ENCODE assay signal across 9 mouse cellular contexts in genomic region chr3:129708157-129708556, GRCm38 (mm10). TPM values are rescaled to one million over a fixed set of nuclear protein-coding genes. Genes with fewer than 3 reads are reported as not detected.
DNase-seq lines count a peak whose midpoint lies in the region; ATAC-seq and TF ChIP-seq lines count a peak whose summit lies in the region.
"Had no signal": no experiment of that assay in that cellular context is flagged by ENCODE, and none has a peak within 500 bp of the region (broad histone marks: within the 10 kb centered on the region; RNA-seq: fewer than 3 reads in every experiment).

No protein-coding gene starts in this region.

- no peak overlapping the region for H3K4me3 ChIP-seq in hindbrain, embryonic 11.5 days (ENCODE audit: low read depth, low read length)
- no peak overlapping the region for H3K4me3 ChIP-seq in hindbrain, embryonic 16.5 days (ENCODE audit: low read length)
- no peak overlapping the region for H3K4me3 ChIP-seq in CH12.LX (replicated peaks in 1 of 3; ENCODE audit: low read depth in 2 of 3, low read length in 2 of 3, poor library complexity in 1 of 3)
- H3K4me3 ChIP-seq in forebrain, postnatal 0 days (ENCODE audit: low read depth, low read length) = no peak overlapping the region
- no peak overlapping the region for H3K4me3 ChIP-seq in neural tube, embryonic 11.5 days (ENCODE audit: low read depth, low read length)
- H3K4me3 ChIP-seq: erythroblast, embryonic 14.5 days had no signal

- no peaks in the 10 kb centered on the region for H3K4me1 ChIP-seq in hindbrain, embryonic 11.5 days (replicated peaks; ENCODE audit: control insufficient read depth, insufficient read depth, low read length)
- H3K4me1 ChIP-seq in hindbrain, embryonic 16.5 days (ENCODE audit: control insufficient read depth, insufficient read depth, low read depth, low read length) = no peaks in the 10 kb centered on the region
- H3K4me1 ChIP-seq in CH12.LX (ENCODE audit: control insufficient read depth in 1 of 2, insufficient read depth in 2 of 2) = no peaks in the 10 kb centered on the region
- no peaks in the 10 kb centered on the region for H3K4me1 ChIP-seq in forebrain, postnatal 0 days (ENCODE audit: insufficient read depth)
- no peaks in the 10 kb centered on the region for H3K4me1 ChIP-seq in neural tube, embryonic 11.5 days (ENCODE audit: control insufficient read depth, insufficient read depth, low read length)

- no peak for TF ChIP-seq POLR2A in CH12.LX (IDR thresholded peaks at IDR 0.05; ENCODE audit: low read depth, low read length)

- no peaks in the 10 kb centered on the region for H3K27me3 ChIP-seq in hindbrain, embryonic 11.5 days (ENCODE audit: control insufficient read depth, insufficient read depth, low read length)
- H3K27me3 ChIP-seq in hindbrain, embryonic 16.5 days (replicated peaks; ENCODE audit: control insufficient read depth, insufficient read depth, low read length) = no peaks in the 10 kb centered on the region
- H3K27me3 ChIP-seq in CH12.LX (replicated peaks) = no peaks in the 10 kb centered on the region
- no peaks in the 10 kb centered on the region for H3K27me3 ChIP-seq in forebrain, postnatal 0 days (ENCODE audit: insufficient read depth, low read length)
- H3K27me3 ChIP-seq in neural tube, embryonic 11.5 days (ENCODE audit: control insufficient read depth, insufficient read depth, low read length) = no peaks in the 10 kb centered on the region

- no peak overlapping the region for H3K9ac ChIP-seq in hindbrain, embryonic 11.5 days (ENCODE audit: low read depth, low read length)
- H3K9ac ChIP-seq in hindbrain, embryonic 16.5 days (ENCODE audit: low read depth, low read length) = no peak overlapping the region
- no peak overlapping the region for H3K9ac ChIP-seq in CH12.LX (ENCODE audit: insufficient read depth, low read depth)
- no peak overlapping the region for H3K9ac ChIP-seq in forebrain, postnatal 0 days
- no peak overlapping the region for H3K9ac ChIP-seq in neural tube, embryonic 11.5 days (ENCODE audit: low read length)

- no peak for TF ChIP-seq EP300 in CH12.LX (IDR thresholded peaks at IDR 0.05; ENCODE audit: low read length)

- H3K4me2 ChIP-seq in hindbrain, embryonic 11.5 days (replicated peaks; ENCODE audit: low read depth, low read length) = no peak overlapping the region
- H3K4me2 ChIP-seq in hindbrain, embryonic 16.5 days (ENCODE audit: low read length) = no peak overlapping the region
- H3K4me2 ChIP-seq in CH12.LX (ENCODE audit: insufficient read depth, low read depth, poor library complexity, severe bottlenecking) = no peak overlapping the region
- H3K4me2 ChIP-seq in forebrain, postnatal 0 days (ENCODE audit: low read depth) = no peak overlapping the region
- no peak overlapping the region for H3K4me2 ChIP-seq in neural tube, embryonic 11.5 days (ENCODE audit: low read depth)

- no peaks in the 10 kb centered on the region for H3K79me2 ChIP-seq in CH12.LX (replicated peaks; ENCODE audit: control insufficient read depth, extremely low read depth, insufficient read depth, poor library complexity, severe bottlenecking)

- peak; percentile 73 for DNase-seq in hindbrain, embryonic 11.5 days (ENCODE audit: low spot score)
- peak; percentile 58 for DNase-seq in CH12.LX (ENCODE audit: extremely low read depth)
- peak; percentile 66 for DNase-seq in adrenal gland, postnatal 10 days
- DNase-seq in forebrain, postnatal 0 days = peak; percentile 59
- DNase-seq in left cerebral cortex, adult 18-20 months (ENCODE audit: low spot score in 2 of 2) = peak; percentile 59 to 67
- DNase-seq in neural tube, embryonic 11.5 days (ENCODE audit: low spot score) = peak; percentile 64

- ATAC-seq in hindbrain, embryonic 11.5 days (ENCODE audit: low FRiP score) = no peak
- no peak for ATAC-seq in hindbrain, embryonic 16.5 days
- peak; percentile 40; the same call in 1 of the 2 replicates for ATAC-seq in forebrain, postnatal 0 days
- no peak for ATAC-seq in neural tube, embryonic 11.5 days (ENCODE audit: insufficient read depth, low FRiP score, low TSS enrichment)
- ATAC-seq in activated CD4-positive, CD25-positive, alpha-beta regulatory T cell, adult 4 months = no peak

- dilution Hi-C loops in CH12.LX (cut with MboI; ENCODE audit: extremely low pct_ligation_motif_present, extremely low pct_unique_long_range_greater_than_20kb, low sequenced_read_pairs) = no loop called here

- TF ChIP-seq CTCF in CH12.LX (conservative IDR thresholded peaks at IDR 0.05 in 1 of 2, IDR thresholded peaks at IDR 0.05 in 1 of 2; ENCODE audit: low read depth in 2 of 2, low read length in 2 of 2) = peak; percentile 47 to 67; a peak in 3 of 4 replicates
- peak; percentile 74 for TF ChIP-seq CTCF in forebrain, postnatal 0 days (IDR thresholded peaks at IDR 0.05; ENCODE audit: low read depth)

- 25% methylated on average over 5 of the region's 5 CpGs for WGBS in hindbrain, embryonic 11.5 days
- WGBS in hindbrain, embryonic 16.5 days = 23% methylated on average over 5 of the region's 5 CpGs
- WGBS in forebrain, postnatal 0 days = 19% methylated on average over 5 of the region's 5 CpGs
- 24% methylated on average over 5 of the region's 5 CpGs for WGBS in neural tube, embryonic 11.5 days

- peak; percentile 36 for TF ChIP-seq RAD21 in CH12.LX (IDR thresholded peaks at IDR 0.05; ENCODE audit: low read depth, low read length)

- in situ Hi-C loops in CH12.LX (cut with MboI; ENCODE audit: low pct_ligation_motif_present, low pct_unique_long_range_greater_than_20kb, low sequenced_read_pairs) = no loop called here

- H3K27ac ChIP-seq in hindbrain, embryonic 11.5 days (ENCODE audit: low read depth, low read length) = no peak overlapping the region
- H3K27ac ChIP-seq in hindbrain, embryonic 16.5 days (ENCODE audit: low read depth, low read length) = no peak overlapping the region
- no peak overlapping the region for H3K27ac ChIP-seq in CH12.LX (ENCODE audit: insufficient read depth, low read depth)
- H3K27ac ChIP-seq in forebrain, postnatal 0 days (ENCODE audit: low read depth, low read length) = no peak overlapping the region
- no peak overlapping the region for H3K27ac ChIP-seq in neural tube, embryonic 11.5 days (ENCODE audit: low read depth, low read length)

- no peaks in the 10 kb centered on the region for H3K9me3 ChIP-seq in hindbrain, embryonic 11.5 days (ENCODE audit: control insufficient read depth, low read length)
- no peaks in the 10 kb centered on the region for H3K9me3 ChIP-seq in hindbrain, embryonic 16.5 days (ENCODE audit: control insufficient read depth, low read length)
- H3K9me3 ChIP-seq in CH12.LX (replicated peaks; ENCODE audit: low read length) = no peaks in the 10 kb centered on the region
- no peaks in the 10 kb centered on the region for H3K9me3 ChIP-seq in forebrain, postnatal 0 days (ENCODE audit: low read length)
- no peaks in the 10 kb centered on the region for H3K9me3 ChIP-seq in neural tube, embryonic 11.5 days (ENCODE audit: control insufficient read depth, low read length)

- no peaks in the 10 kb centered on the region for H3K36me3 ChIP-seq in hindbrain, embryonic 11.5 days (ENCODE audit: control insufficient read depth, insufficient read depth, low read length)
- H3K36me3 ChIP-seq in hindbrain, embryonic 16.5 days (ENCODE audit: control insufficient read depth, insufficient read depth, low read length) = 0 out of 2 replicates have a peak, but pooled peaks cover 2% of the 10 kb centered on the region
- peaks cover 5 to 55% of the 10 kb centered on the region in 2 experiments for H3K36me3 ChIP-seq in CH12.LX (replicated peaks in 1 of 2; ENCODE audit: control insufficient read depth in 1 of 2, insufficient read depth in 1 of 2, low read length in 1 of 2)
- peaks cover 4% of the 10 kb centered on the region; the same call in 1 of the 2 replicates for H3K36me3 ChIP-seq in forebrain, postnatal 0 days (ENCODE audit: insufficient read depth)
- H3K36me3 ChIP-seq in neural tube, embryonic 11.5 days (ENCODE audit: control insufficient read depth, insufficient read depth, low read length) = no peaks in the 10 kb centered on the region

TF ChIP-seq in CH12.LX, 34 proteins besides CTCF, POLR2A, EP300 and RAD21:
- no peak for TF ChIP-seq ZNF384 (IDR thresholded peaks at IDR 0.05; ENCODE audit: low read depth, low read length)
- TF ChIP-seq CHD1 (IDR thresholded peaks at IDR 0.05; ENCODE audit: low read depth, low read length) = no peak
- TF ChIP-seq USF2 (conservative IDR thresholded peaks at IDR 0.05; ENCODE audit: low read depth, low read length) = no peak
- peak; percentile 51 for TF ChIP-seq SMC3 (IDR thresholded peaks at IDR 0.05; ENCODE audit: low read depth, low read length)
- no peak for TF ChIP-seq MEF2A (IDR thresholded peaks at IDR 0.05; ENCODE audit: borderline replicate concordance, low read depth, low read length)
- peak; percentile 31; the same call in 1 of the 2 replicates for TF ChIP-seq MAX (IDR thresholded peaks at IDR 0.05; ENCODE audit: low read length)
- TF ChIP-seq MYC (IDR thresholded peaks at IDR 0.05; ENCODE audit: low read depth, low read length) = 0 out of 2 replicates have a peak, but pooled peaks have one; percentile 34
TF ChIP-seq in CH12.LX: peak in this region for 3.

RNA-seq across cellular contexts. Expression of gene Egf, which starts 47.0 kb away (rescaled TPM):
- polyA plus RNA-seq in hindbrain, embryonic 11.5 days (2014; fragmentation: Nextera tagmentation; extraction: Ambion mirVana) = 1.4 and 2.0 TPM in 2 replicates
- 1.8 and 1.9 TPM in 2 replicates for polyA plus RNA-seq in hindbrain, embryonic 16.5 days (2015; fragmentation: Nextera tagmentation; extraction: Ambion mirVana)
- total RNA-seq in CH12.LX (2012; rRNA removed) (2.6 and 3.9 TPM in 2 replicates), CH12.LX (2014; rRNA removed) (2.3 and 2.7 TPM in 2 replicates)
- polyA plus RNA-seq in CH12.LX (2012; ENCODE audit: insufficient read length, low read depth) = 3.4 and 4.1 TPM in 2 replicates
- total RNA-seq in adrenal gland, postnatal 10 days (2021) = 1 to 10 TPM in 1 of 2 experiments, under 1 TPM in 1; 0.69 to 3.2 TPM
- total RNA-seq in forebrain, postnatal 0 days (2014; rRNA removed) = 2.5 and 7.8 TPM in 2 replicates
- 0.44 and 1.1 TPM in 2 replicates for polyA plus RNA-seq in forebrain, postnatal 0 days (2015; fragmentation: Nextera tagmentation; extraction: Ambion mirVana)
- 1 to 10 TPM in 1 of 2 experiments, under 1 TPM in 1; 0.82 to 1.3 TPM for total RNA-seq in left cerebral cortex, adult 18-20 months (2021)
- polyA plus RNA-seq in neural tube, embryonic 11.5 days (2014; fragmentation: Nextera tagmentation; extraction: Ambion mirVana) = 0.59 and 1.7 TPM in 2 replicates
- polyA plus RNA-seq in activated CD4-positive, CD25-positive, alpha-beta regulatory T cell, adult 4 months (2017; shearing (Covaris generic)) = 1 to 10 TPM in 1 of 2 experiments, under 1 TPM in 1; 0.84 to 1.8 TPM
- polyA plus RNA-seq: erythroblast, embryonic 14.5 days had no signal
